Mouse (Mus musculus): ENCODE measurements around the gene Gm21983. TPM values are rescaled to one million over a fixed set of nuclear protein-coding genes. Genes with fewer than 3 reads are reported as not detected.

Gene Gm21983
- polyA plus RNA-seq, 1 experiment, result not detected

DNA sequence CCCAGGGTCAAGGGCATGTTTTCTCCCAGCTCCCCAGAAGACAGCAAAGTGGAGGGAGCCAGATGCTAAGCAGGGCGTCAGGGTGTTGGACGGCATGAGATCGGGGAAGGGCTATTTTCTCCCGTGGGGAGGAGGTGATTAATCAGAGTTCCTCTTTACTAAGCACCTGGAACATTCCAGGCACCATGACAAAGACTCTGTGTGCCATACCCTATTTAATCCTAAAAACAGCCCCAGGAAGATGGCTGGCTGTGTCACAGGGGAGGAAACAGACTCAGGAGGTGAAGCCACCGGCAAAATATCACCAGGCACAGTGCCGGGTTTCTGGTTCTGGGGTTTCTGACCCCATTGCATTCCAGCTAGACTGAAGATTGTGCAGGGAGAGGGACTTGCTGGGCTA is 41.1 kb upstream of the Gm21983 start:
- Histone ChIP-seq H3K36me3 (ENCODE audit: control insufficient read depth, insufficient read depth, low read length) (no peaks in the 10 kb centered on the region; the same call in 1 of the 2 replicates), H3K27ac (ENCODE audit: control insufficient read depth, insufficient read depth, low read depth, low read length) (no peak overlapping the region), H3K4me3 (ENCODE audit: control insufficient read depth, low read depth, low read length) (no peak overlapping the region), H3K27me3 (ENCODE audit: control insufficient read depth, insufficient read depth, low read length) (no peaks in the 10 kb centered on the region), H3K4me1 (ENCODE audit: control insufficient read depth, insufficient read depth, low read length) (peaks cover 3% of the 10 kb centered on the region)
- TF ChIP-seq CTCF (IDR thresholded peaks at IDR 0.05; ENCODE audit: control insufficient read depth, insufficient read depth, insufficient replicate concordance, low read depth, low read length) (no peak), POLR2A (IDR thresholded peaks at IDR 0.05; ENCODE audit: control insufficient read depth, low read depth, low read length) (no peak)

DNA sequence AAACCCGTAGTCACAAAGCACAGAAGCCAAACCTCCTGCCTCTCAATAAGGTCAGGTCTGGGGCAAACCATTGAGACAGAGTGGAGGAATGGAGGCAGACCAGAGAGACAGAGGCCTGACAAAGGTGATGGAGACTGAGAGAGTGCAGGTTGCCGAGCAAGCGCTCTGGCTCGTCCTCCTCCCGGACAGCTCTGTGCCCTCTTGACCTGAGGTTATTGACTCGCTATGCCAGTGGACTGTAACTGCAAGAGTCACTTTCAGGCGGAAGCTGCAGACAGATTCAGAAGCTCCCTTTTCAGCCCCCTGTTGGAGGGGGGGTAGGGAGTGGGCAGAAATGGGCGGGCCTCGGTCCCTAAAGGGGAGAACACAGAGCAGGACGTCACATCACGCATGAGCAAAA is 39.1 kb upstream of the Gm21983 start:
- Histone ChIP-seq H3K27ac (ENCODE audit: control insufficient read depth, insufficient read depth, low read depth, low read length) (no peak overlapping the region), H3K27me3 (ENCODE audit: control insufficient read depth, insufficient read depth, low read length) (no peaks in the 10 kb centered on the region), H3K36me3 (ENCODE audit: control insufficient read depth, insufficient read depth, low read length) (peaks cover 1% of the 10 kb centered on the region; the same call in 1 of the 2 replicates), H3K4me3 (ENCODE audit: control insufficient read depth, low read depth, low read length) (no peak overlapping the region), H3K4me1 (ENCODE audit: control insufficient read depth, insufficient read depth, low read length) (no peaks in the 10 kb centered on the region)
- TF ChIP-seq CTCF (IDR thresholded peaks at IDR 0.05; ENCODE audit: control insufficient read depth, insufficient read depth, insufficient replicate concordance, low read depth, low read length), result no peak
- no peak for TF ChIP-seq POLR2A (IDR thresholded peaks at IDR 0.05; ENCODE audit: control insufficient read depth, low read depth, low read length)

DNA sequence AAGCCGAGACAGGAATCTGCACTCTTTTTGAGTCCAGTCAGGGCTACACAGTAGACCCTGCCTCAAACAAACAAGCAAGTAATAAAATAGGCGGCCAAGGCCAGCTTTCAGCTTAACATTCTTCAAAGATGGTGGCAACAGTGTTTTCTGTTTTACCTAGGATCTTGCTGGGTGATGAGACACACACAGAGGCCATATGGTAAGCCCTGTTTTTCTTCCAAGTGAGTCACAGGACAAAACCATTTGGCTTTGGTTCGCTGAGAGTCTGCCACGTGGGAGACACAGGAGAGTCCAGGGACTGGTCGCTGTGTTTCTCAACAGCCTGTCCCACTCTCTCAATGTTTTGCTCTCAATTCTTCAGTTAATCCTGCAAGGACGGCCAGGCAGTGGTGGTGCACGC is 37.7 kb upstream of the Gm21983 start:
- Histone ChIP-seq H3K4me3 (ENCODE audit: control insufficient read depth, low read depth, low read length) (no peak overlapping the region), H3K36me3 (ENCODE audit: control insufficient read depth, insufficient read depth, low read length) (peaks cover 5% of the 10 kb centered on the region), H3K27me3 (ENCODE audit: control insufficient read depth, insufficient read depth, low read length) (no peaks in the 10 kb centered on the region), H3K27ac (ENCODE audit: control insufficient read depth, insufficient read depth, low read depth, low read length) (no peak overlapping the region), H3K4me1 (ENCODE audit: control insufficient read depth, insufficient read depth, low read length) (no peaks in the 10 kb centered on the region)
- TF ChIP-seq CTCF (IDR thresholded peaks at IDR 0.05; ENCODE audit: control insufficient read depth, insufficient read depth, insufficient replicate concordance, low read depth, low read length), result no peak
- no peak for TF ChIP-seq POLR2A (IDR thresholded peaks at IDR 0.05; ENCODE audit: control insufficient read depth, low read depth, low read length)

DNA sequence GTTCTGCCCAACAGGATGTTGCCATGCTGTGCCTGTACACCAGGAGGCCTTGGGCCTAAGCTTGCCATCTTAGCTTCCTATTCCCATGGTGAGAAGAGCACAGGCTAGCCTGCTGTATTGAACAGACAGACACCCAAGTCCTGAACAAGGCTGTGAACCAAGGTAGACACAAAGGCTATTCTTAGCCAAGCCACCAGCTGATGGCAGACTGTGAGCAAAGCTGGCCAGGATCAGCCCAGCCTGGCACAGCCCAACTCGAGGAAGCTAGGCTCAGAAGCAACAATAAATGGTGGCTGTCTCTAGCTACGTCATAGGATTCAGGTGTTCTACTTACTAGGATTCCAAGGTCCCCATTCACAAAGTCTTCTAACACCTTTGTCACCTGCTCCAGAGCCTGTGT is 31.7 kb upstream of the Gm21983 start:
- Histone ChIP-seq H3K4me1 (ENCODE audit: control insufficient read depth, insufficient read depth, low read length) (no peaks in the 10 kb centered on the region), H3K36me3 (ENCODE audit: control insufficient read depth, insufficient read depth, low read length) (peaks cover 5% of the 10 kb centered on the region), H3K4me3 (ENCODE audit: control insufficient read depth, low read depth, low read length) (no peak overlapping the region), H3K27ac (ENCODE audit: control insufficient read depth, insufficient read depth, low read depth, low read length) (no peak overlapping the region), H3K27me3 (ENCODE audit: control insufficient read depth, insufficient read depth, low read length) (no peaks in the 10 kb centered on the region)
- TF ChIP-seq POLR2A (IDR thresholded peaks at IDR 0.05; ENCODE audit: control insufficient read depth, low read depth, low read length) (no peak), CTCF (IDR thresholded peaks at IDR 0.05; ENCODE audit: control insufficient read depth, insufficient read depth, insufficient replicate concordance, low read depth, low read length) (no peak)

DNA sequence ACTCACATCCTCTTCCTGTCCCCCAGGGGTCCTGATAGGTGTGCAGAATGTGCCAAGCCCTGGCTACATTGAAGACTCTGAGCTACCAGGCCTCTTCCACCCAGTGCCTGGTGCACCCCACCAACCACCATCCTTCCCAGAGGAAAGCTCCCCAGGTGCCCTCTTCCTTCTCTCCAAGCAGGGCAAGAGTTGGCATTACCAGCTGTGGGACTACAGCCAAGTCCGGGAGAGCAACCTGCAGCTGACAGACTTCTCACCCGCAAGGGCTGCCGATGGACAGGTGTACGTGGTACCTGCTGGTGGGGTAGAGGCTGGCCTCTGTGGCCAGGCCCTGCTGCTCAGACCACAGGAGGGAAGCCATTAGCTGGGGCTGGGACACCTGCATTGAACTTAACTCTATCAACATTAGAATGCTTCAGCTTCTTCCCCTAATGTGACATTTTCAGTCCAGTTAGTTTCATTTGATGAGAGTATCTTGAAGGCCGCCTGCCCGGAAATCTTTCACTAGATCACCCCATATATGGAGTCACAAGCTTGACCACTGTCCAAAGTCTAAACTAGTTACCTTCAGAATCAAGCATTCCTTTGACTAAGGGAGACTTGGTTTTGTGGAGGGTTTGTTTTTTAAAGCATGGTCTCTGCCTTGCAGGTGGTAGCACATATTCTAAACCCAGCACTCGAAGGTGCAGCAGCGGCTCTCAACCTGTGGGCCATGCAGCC is 23.0 kb upstream of the Gm21983 start:
- Histone ChIP-seq H3K27me3 (ENCODE audit: control insufficient read depth, insufficient read depth, low read length) (no peaks in the 10 kb centered on the region), H3K4me1 (ENCODE audit: control insufficient read depth, insufficient read depth, low read length) (no peaks in the 10 kb centered on the region; the same call in 1 of the 2 replicates), H3K36me3 (ENCODE audit: control insufficient read depth, insufficient read depth, low read length) (no peaks in the 10 kb centered on the region), H3K4me3 (ENCODE audit: control insufficient read depth, low read depth, low read length) (no peak overlapping the region), H3K27ac (ENCODE audit: control insufficient read depth, insufficient read depth, low read depth, low read length) (no peak overlapping the region)
- TF ChIP-seq CTCF (IDR thresholded peaks at IDR 0.05; ENCODE audit: control insufficient read depth, insufficient read depth, insufficient replicate concordance, low read depth, low read length) (no peak), POLR2A (IDR thresholded peaks at IDR 0.05; ENCODE audit: control insufficient read depth, low read depth, low read length) (no peak)

DNA sequence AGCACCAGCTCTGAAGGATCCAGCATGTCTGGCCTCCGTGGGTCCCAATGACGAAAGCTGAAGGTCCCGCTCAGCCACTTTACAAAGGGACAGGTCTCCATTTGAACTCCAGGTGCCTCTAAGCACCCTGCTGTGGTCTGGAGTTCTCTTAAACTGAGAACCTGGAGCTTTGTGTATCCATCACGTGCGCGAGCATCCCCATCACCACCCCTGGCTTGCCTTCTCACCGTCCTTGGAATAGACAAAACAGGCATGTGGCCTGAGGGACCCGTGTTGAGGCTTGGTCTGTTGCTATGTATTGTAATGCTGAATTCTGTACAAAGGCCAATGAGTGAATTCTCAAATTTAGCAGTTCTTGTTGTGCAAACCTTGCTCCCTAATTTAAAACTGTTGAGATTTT is 17.9 kb upstream of the Gm21983 start:
- Histone ChIP-seq H3K4me1 (ENCODE audit: control insufficient read depth, insufficient read depth, low read length) (peaks cover 8% of the 10 kb centered on the region), H3K4me3 (ENCODE audit: control insufficient read depth, low read depth, low read length) (no peak overlapping the region), H3K27me3 (ENCODE audit: control insufficient read depth, insufficient read depth, low read length) (no peaks in the 10 kb centered on the region), H3K36me3 (ENCODE audit: control insufficient read depth, insufficient read depth, low read length) (peaks cover 3% of the 10 kb centered on the region), H3K27ac (ENCODE audit: control insufficient read depth, insufficient read depth, low read depth, low read length) (no peak overlapping the region)
- no peak for TF ChIP-seq POLR2A (IDR thresholded peaks at IDR 0.05; ENCODE audit: control insufficient read depth, low read depth, low read length)
- TF ChIP-seq CTCF (IDR thresholded peaks at IDR 0.05; ENCODE audit: control insufficient read depth, insufficient read depth, insufficient replicate concordance, low read depth, low read length), result no peak

DNA sequence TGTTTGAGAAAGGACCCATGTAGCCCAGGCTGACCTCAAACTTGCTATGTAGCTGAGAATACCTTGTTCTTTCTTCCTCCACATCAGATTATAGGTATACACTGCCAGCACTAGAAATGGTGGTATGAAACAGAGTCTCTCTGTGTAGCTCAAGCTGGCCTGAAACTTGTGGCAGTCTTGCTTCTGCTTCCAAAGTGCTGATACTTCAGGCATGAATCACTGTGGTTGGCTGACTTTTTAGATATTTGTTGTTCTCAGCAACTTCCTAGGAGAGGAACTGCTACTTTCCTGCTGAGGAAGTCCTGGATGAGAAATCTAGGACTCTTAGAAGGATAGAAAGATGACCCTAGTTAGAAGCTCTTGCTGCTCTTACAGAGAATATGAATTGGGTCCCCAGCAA is 17.5 kb upstream of the Gm21983 start:
- no peak overlapping the region for H3K27ac ChIP-seq (ENCODE audit: control insufficient read depth, insufficient read depth, low read depth, low read length)
- no peaks in the 10 kb centered on the region for H3K27me3 ChIP-seq (ENCODE audit: control insufficient read depth, insufficient read depth, low read length)
- peaks cover 8% of the 10 kb centered on the region for H3K4me1 ChIP-seq (ENCODE audit: control insufficient read depth, insufficient read depth, low read length)
- TF ChIP-seq POLR2A (IDR thresholded peaks at IDR 0.05; ENCODE audit: control insufficient read depth, low read depth, low read length), result no peak
- no peak for TF ChIP-seq CTCF (IDR thresholded peaks at IDR 0.05; ENCODE audit: control insufficient read depth, insufficient read depth, insufficient replicate concordance, low read depth, low read length)
- no peak overlapping the region for H3K4me3 ChIP-seq (ENCODE audit: control insufficient read depth, low read depth, low read length)
- H3K36me3 ChIP-seq (ENCODE audit: control insufficient read depth, insufficient read depth, low read length), result peaks cover 6% of the 10 kb centered on the region

All from testis, adult 2 months (tissue).